Mouse (Mus musculus) right cerebral cortex, postnatal 10 days (tissue): Measurements from ENCODE around the gene Zyg11b.

Experiments used
- DNase-seq, 2 experiments: peaks; one replicate each; pipeline ENCODE4 v3.0.0; 2021; ENCODE audit warnings: low spot score in 2 of 2

The Zyg11b gene

DNA sequence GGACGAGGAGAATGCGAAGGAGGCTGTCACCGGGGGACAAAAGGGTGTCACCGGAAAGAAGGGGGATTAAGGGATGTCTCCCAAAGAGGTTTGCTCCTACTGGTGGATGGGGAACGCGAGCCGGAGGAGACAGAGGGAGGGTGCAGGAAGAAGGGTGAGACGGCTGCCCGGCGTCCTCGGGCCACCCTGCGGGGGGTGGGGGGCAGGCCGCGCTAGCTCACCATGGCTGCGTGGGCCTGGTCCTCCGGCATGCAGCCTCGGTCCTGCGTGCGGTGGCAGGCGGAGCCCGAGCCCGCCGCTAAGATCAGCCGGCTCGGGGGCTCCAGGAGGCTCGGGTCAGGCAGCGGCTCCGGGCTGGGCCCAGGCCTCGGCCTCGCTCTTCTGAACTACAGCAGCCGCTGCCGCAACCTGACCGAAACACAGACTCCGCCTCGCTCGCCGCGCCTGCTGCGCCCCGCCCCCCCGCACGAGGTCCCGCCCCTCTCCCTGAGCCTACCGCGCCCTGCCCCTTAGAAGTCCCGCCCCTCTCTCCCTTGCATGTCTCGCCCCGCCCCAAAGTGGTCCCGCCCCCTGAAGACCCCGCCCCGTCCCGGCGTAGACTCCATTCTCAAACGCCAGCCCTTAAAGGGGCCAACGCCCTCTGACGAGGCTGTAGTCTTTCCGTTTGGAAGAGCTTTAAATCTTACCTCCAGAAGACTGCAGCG is at the start of gene Zyg11b:
Gene Zyg11b, minus strand, starts transcription at position 427 of the 704 bp plus-strand sequence.
- DNase-seq, result peak; percentile 92 to 93

DNA sequence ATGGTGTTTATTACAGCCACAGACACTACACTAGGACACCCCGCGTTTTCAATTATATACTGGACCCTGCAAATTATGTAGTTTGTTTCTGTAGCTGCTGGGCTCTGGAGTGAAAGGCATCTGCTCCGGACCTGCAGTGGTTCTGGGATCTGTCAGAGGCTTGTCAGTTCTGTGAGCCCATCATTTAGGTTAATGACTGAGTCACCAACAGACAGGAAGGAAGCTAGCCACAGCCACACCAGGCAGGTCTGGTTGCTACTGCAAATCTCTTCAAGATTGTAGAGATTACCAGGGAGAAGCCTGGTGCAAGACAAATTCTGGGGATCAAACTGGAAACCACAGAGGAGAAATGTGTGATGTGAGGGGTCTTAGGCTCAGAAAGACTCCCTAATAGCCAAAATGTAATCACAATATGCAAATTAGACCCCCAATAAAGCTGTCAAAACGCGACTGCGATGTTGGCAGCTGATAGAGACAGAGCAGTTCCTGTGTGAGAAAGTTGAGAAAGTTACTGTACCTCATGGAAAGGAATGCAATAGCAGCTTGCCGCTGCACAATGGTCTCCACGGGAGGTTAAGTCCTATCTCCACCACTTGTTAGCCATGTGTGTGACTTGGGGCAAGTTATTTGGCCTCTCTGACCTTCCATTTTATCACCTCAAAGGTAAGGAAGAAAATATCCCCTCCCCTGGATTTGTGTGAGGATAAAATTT is 49.1 kb upstream of the Zyg11b start:
- DNase-seq, result no peak

DNA sequence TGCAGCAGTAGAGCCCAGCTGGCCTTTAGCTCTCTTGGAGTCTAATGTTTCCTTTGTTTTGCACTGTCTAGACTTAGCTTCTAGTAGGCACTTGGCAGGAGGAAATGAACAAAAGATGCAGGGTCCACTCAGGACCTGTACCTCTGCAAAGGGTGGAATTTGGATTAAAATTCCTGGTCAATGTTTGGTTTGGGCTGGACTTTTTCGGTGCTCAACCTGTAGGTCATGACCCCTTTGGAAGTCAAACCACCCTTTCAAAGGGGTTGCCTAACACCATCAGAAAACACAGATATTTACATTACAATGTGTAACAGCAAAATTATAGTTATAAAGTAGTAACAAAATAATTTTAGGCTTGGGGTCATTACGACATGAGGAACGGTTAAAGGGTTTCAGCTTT is 48.2 kb upstream of the Zyg11b start:
- no peak for DNase-seq

DNA sequence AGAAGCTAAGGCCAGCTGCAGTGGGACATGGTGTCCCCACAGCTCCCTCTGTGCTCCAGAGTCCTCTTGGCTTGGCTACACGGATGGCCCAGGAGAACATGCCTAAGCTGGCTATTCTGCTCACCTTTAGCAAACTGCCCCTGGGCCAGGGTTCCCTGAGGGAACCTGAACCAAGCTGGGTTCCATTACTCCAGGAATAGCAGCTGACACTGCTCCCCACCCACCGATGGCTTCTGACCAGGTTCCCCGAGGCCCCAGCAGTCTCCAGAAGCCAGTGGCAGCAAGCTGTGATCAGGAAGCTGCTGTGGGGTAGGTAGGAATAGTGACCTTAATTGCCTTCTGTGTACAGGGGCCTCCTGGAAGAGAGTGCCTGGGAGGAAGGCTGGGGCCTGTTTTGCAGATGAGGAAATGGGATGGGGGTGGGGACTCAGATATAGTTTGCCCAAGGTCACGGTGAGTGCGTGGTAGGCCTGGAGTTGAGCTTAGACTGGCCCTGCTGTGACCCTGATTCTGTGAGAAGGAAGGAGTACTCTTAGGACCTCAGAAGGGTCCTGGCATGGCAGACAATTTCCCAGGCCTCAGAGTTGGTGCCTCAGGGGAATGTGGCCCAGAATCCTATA is 47.5 kb upstream of the Zyg11b start:
- no peak for DNase-seq

DNA sequence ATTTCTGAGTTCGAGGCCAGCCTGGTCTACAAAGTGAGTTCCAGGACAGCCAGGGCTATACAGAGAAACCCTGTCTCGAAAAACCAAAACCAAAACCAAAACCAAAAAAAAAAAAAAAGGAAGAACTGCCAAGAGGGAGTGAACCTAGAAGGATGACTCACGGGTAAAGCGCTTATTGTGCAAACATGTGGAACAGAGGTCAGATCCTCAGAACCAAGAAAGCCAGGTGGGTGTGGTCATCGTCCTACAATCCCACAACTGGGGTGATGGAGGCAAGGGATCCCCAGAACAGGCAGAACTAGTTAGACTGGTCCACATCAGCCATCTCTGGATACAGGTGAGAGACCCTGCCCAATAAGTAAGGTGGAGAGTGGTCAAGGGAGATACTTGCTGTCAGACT is 46.2 kb upstream of the Zyg11b start:
- DNase-seq, result no peak

DNA sequence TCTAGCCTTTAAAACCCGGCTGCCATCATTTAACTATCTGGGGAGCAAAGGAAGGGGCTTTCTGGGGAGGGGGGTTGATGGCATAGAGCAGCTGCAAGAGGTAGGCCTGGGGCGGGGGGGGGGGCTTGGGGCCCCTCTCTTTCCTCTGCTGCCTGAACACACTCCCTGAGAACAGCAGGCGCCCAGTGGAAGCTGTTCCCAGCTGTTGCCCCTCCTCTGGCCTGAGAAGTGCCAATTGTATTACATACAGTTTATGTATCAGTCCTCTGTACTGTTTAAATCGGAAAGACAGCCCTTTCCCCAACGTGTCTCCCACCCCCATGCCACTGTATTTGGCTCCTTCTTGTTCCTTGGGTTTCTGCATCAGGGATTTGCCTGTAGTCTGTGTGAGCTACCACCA is 44.9 kb upstream of the Zyg11b start:
- DNase-seq, result no peak

DNA sequence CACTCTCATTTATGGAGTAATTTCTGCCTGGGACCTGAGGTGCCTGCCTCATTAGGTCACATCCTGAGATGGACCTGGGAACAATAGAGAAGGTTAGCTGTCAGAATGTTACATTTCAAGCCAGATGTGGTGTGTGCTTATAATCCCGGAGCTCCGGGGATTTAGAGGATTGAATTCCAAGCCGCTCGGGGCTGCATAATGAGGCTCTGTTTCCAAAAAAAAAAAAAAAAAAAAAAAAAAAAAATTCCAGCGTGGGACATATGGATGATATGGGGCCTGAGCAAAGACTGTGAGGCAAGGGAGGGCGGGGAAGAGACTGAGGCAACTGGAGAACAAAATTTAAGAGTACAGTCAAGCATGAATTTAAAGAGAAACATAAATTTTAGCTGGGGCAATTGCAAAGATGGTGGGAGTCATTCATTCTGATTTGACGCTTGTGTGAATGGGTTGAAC is 43.8 kb upstream of the Zyg11b start:
- DNase-seq, result no peak

DNA sequence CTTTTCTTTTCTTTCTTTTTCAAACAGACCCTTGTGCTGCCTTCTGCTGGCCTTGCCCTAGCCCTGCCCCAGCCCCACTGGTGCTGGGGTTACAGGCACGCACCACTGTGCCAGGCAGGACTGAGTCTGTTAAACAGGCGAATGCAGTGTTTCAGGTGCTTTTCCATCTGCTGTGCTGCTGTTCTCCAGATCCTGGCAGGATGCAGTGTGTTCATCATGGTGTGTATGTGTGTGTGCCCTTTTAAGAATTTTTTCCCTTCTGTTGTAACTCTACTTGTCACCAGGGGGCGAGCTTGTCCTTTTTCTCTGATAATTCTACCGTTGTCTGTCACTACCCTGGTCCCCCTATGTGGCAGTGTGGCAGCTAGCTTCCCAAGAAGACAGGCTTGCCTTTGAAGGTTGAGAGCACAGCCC is 38.4 kb upstream of the Zyg11b start:
- peak; percentile 77 to 80 for DNase-seq

DNA sequence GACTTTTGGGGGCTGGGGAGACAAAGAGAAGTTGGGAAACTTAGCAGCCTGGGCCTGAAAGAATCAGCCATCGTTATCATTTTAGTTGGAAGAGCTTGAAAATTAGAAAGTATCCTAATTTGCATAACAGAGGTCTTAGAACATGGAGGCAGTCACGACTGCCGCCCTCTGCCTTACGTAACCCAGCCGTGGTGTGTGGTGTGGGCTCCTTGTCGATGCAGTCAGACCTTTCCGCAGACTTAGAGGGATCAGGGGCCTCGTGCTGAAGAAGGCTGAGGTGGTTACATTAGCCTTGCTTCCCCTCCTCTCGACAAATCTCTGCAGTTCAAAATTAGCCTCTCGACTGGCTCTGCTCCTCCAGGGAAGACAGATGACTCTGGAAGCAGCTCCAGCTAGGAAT is 37.9 kb upstream of the Zyg11b start:
- peak; percentile 46 for DNase-seq

DNA sequence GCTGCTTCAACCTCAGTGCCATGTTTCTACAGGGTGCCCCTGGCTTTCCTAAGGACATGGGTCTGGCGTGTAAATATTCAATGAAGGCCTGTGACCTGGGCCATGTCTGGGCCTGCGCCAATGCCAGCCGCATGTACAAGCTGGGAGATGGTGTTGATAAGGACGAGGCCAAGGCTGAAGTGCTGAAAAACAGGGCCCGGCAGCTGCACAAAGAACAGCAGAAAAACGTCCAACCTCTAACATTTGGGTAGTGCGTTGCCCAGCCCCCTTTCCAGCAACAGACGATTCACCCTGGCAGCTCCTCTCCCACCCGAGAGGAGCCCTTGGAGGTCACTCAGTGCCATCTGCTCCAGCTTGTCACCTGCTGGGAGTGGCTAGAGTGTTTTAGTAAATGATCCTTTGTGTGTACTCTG is 37.4 kb upstream of the Zyg11b start:
- DNase-seq, result peak; percentile 38 to 46

DNA sequence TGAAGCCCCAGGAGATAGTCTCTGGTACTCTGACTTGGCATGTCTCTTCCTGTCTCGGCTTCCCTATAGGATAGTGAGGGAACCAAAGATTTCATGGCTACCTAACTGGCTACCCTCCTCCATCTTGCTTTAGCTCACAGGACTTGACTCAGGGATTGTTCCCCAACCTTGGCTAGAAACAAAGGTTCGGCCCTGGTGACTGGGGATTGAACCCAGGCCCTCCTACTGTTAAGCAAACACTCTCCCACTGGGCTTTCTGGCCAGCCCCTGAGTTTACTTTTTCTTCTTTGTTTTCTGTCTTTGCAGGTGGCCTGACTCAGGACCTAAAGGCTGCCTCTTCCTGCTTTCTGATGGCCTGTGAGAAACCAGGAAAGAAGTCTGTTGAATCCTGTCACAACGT is 36.9 kb upstream of the Zyg11b start:
- DNase-seq, result no peak

DNA sequence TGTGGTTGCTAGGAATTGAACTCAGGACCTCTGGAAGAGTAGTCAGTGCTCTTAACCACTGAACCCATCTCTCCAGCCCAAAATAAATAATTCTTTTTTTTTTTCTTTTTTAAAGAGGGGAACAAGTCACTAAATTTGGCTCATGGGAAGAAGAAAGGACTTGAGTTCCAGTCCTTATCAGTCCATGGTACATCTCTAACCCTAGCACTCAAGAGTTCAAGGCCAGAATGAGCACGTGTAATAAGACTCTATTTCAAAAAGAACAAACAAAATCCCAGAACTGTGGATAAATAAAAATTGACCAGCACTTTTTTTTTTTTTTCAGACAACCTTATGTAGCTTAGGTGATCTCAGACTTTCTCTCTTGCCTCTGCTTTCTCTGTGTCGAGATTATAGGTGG is 35.9 kb upstream of the Zyg11b start:
- DNase-seq, result no peak

DNA sequence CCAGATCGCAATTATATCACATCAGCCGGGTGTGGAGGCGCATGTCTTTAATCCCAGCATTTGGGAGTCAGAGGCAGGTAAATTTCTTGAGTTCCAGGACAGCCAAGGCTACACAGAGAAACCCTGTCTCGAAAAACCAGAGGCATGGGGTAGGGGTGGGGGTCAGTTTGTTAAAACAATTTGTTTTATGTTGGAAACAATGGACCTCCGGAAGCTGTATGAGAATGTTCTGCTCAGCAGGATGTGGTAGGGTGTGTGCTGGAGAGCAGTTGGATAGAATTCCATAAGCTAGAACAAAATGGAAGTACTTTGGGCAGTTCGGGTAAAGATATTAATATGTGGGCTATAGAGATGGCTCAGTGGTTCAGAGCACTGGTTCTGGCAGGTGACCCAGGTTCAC is 34.5 kb upstream of the Zyg11b start:
- no peak for DNase-seq

DNA sequence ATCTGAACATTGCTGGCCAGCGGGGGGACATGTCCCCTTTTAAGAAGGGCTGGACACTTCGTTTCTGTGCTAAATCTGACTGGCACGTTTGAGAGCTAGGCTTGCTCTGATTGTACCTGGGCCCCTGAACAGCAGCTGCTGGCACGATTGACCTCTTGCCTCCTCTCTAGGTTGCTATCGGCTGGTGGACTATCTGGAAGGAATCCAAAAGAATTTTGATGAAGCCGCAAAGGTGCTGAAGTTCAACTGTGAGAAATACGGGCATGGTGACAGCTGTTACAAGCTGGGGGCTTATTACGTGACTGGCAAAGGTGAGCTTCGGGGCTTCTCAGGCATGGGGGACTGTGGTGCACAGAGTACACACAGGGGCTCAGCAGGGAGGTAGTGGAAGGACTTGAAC is 31.1 kb upstream of the Zyg11b start:
- DNase-seq, result no peak

DNA sequence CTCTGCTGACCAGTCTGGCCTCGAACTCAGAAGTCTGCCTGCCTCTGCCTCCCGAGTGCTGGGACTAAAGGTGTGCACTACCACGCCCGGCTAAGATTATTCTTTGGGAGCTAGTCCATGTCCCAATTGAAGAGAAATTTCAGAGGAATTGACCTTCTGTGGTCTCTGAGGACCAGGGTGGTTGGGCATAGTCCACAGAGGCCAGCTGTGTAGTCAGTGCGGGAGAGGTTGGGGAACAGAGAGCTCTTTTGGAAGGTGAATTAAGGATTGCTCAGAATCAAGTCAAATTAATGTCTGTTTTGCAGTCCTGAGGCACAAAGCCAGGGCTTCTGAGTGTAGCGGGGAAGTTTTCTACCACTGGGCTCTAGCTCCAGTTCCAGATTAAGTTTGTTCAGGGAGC is 28.9 kb upstream of the Zyg11b start:
- DNase-seq, result no peak

DNA sequence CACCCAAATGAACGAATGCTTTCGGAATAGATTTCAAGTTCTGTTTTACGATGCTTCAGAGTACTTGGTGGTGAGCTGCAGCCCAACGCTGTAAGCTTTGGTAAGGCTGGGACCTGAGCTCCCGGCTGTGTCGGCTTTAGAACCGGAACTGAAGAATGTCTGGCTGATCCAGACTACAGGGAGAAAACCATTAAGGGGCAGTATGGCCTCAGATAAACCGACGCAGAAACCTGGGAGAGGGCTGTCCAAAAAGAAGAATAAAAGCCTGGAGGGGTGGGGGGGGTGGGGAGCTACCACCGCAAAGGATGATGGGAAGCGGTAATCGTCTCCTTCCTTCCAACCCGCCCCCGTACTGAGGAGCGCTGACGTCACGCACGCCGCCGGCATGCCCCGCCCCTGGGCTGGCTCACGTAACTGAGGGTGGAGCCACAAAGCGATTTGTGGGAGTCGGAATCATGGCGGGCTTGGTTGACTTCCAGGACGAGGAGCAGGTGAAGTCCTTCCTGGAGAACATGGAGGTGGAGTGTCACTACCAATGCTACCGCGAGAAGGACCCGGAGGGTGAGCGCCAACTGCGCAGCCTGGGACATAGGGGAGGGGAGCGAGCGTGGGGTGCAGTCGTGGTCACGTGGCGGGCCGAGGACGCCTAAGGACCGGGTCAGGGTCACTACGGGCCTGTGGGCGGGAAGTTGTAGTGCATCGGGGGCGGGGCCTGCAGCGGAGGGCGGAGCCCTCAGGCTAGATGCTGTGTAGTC is 27.0 kb upstream of the Zyg11b start, which contains the start of gene Coa7:
Gene Coa7, plus strand, starts transcription at position 411 of the 755 bp plus-strand sequence.
- peak; percentile 97 to 98 for DNase-seq

DNA sequence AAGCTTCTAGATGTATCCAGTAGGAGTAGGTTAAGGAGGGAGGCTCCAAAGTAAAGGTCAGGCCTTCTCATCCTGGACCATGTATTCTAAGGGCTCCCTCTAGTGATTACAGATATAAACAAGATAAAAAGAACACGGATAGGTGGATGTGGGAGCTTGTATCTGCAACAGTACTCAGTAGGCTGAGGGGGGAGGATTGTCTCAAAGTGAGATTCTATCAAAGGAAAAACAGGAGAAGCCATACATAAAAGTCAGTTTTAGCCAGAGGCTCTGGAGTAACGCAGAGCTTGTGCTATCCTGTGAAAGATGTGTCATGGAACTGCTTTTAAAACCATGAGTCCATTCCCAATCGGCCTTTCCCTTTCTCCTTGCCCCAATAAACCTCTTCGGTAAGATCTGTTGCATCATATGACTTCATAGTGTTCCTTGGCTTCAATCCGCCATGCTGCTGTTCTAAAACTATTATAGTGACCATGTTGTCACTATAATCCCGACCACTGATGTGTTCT is 26.2 kb upstream of the Zyg11b start:
- peak in 1 of 2 experiments; percentile 44 for DNase-seq

DNA sequence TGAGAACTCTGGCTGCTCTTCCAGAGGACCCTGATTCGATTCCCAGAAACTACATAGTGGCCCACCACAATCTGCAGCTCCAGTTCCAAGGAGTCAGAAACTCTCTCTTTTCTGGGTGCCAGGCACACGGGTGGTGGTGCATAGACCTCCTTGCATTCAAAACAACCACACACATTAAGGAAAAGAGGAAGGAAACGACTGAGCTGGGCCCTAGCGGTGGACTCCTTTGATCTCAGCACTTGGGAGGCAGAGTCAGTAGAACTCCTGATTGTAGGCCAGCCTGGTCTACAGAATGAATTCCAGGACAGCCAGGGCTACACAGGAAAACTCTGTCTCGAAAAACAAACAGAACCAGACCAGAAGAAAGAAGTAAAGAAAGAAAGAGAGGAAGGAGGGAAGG is 22.7 kb upstream of the Zyg11b start:
- DNase-seq, result no peak

DNA sequence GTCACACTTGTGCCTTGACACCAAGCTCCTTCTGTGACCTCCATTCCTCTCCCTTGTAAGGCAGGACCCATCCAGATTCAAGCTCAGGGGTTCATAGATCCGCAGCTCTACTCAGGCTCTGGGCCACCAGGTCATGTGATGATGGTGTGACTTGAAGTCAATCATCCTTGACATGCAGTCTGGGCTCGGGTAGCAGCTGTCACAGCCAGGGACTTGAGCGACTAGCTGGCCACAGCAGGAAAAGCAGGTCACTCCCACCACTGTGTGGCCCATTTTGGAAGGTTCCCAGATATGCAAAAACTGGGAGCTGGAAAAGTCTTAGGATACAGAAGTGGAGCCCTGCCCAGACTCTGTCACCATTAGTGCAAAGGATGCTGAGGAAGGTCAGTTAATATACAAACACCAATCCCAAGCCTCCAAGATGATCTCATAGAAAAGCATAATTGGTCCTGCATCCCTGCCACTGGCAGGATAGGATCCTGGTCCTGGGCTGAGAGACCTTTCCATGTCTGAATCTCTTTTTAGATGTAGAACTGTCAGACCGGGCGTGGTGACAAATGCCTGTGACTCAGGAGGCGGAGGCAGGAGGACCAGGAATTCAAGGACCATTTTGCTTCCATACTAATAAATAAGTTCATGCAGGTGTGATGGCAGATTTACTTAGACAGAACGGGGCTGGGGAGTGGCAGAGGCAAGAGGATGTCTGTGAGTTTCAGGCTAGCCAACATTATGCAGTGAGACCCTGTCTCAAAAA is 19.9 kb upstream of the Zyg11b start:
- DNase-seq, result no peak

DNA sequence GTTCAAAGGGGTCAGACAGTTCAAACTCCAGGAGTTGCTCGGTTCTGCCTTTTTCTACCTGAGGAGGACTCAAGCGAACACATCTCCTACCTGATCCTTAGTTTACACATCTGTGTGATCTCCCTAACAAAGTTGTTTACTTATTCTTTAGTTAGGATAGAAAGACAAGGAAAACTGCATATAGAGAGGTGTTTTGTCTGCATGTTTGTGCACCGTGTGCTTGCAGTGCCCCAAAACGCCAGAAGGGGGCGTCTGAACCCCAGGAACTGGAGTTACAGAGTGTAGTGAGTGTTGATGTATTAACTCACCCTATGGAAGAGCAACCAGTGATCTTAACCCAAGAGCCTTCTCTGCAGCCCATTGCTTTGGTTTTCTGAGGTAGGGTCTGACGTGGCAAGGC is 18.9 kb upstream of the Zyg11b start:
- DNase-seq, result no peak
